10 mouse cellular contexts compared by ENCODE assay signal in the genomic region with DNA sequence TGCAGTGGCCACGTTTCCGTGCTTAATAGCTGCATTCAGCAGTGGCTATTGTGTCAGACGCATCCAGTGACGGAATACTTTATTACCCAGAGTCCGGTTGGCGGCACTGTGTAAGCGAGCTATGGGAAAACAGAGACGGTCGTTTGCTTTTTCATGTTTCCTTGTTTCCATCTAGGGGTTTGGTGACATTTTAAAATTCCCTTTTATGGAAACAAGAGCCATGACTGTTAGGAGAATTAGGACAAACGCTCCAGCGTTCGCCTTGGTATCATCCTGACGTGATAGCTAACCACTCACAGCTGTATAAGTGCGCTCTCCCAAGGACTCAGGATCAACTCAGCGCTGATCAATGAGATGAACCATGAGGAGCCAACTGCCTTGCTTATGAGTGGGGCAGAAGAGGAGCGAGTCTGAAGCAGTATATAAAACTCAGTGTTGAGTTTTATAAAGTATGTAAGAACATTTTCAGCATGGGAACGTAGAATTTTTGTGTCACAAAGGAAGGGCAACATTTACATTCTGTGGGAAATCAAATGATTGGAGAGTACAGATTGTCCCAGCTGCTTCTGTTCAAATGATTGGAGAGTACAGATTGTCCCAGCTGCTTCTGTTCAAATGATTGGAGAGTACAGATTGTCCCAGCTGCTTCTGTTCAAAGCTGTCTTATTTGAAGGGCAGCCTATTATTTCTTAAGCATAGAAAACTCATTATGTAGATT.
DNase-seq lines count a peak whose midpoint lies in the region; ATAC-seq and TF ChIP-seq lines count a peak whose summit lies in the region.
"Had no signal": no experiment of that assay in that cellular context is flagged by ENCODE, and none has a peak within 500 bp of the region (broad histone marks: within the 10 kb centered on the region; RNA-seq: fewer than 3 reads in every experiment).

No protein-coding gene starts in this region.

- peak overlapping the region; percentile 80 for H3K27ac ChIP-seq in lung, embryonic 16.5 days (ENCODE audit: low read length)
- H3K27ac ChIP-seq in intestine, embryonic 14.5 days (ENCODE audit: low read depth) = no peak overlapping the region
- H3K27ac ChIP-seq in stomach, embryonic 14.5 days (ENCODE audit: low read length) = peak overlapping the region; percentile 48; the same call in 1 of the 2 replicates
- H3K27ac ChIP-seq in left cerebral cortex, adult 2 months = no peak overlapping the region
- H3K27ac ChIP-seq: macrophage had no signal

- H3K9me3 ChIP-seq in lung, embryonic 16.5 days (ENCODE audit: control insufficient read depth, low read length) = no peaks in the 10 kb centered on the region; the same call in 1 of the 2 replicates
- no peaks in the 10 kb centered on the region for H3K9me3 ChIP-seq in intestine, embryonic 14.5 days (ENCODE audit: control insufficient read depth, low read length)
- no peaks in the 10 kb centered on the region for H3K9me3 ChIP-seq in stomach, embryonic 14.5 days (ENCODE audit: control insufficient read depth, low read depth, low read length)

- peaks cover 9% of the 10 kb centered on the region for H3K4me1 ChIP-seq in lung, embryonic 16.5 days (replicated peaks; ENCODE audit: control insufficient read depth, insufficient read depth, low read length)
- 0 out of 2 replicates have a peak, but pooled peaks cover 11% of the 10 kb centered on the region for H3K4me1 ChIP-seq in intestine, embryonic 14.5 days (replicated peaks; ENCODE audit: control insufficient read depth, insufficient read depth, low read length)
- 0 out of 2 replicates have a peak, but pooled peaks cover 3% of the 10 kb centered on the region for H3K4me1 ChIP-seq in stomach, embryonic 14.5 days (ENCODE audit: control insufficient read depth, insufficient read depth, low read length)

- H3K27me3 ChIP-seq in lung, embryonic 16.5 days (ENCODE audit: control insufficient read depth, insufficient read depth, low read depth, low read length) = no peaks in the 10 kb centered on the region
- H3K27me3 ChIP-seq in intestine, embryonic 14.5 days (replicated peaks; ENCODE audit: control insufficient read depth, insufficient read depth, low read length) = no peaks in the 10 kb centered on the region
- no peaks in the 10 kb centered on the region for H3K27me3 ChIP-seq in stomach, embryonic 14.5 days (ENCODE audit: control insufficient read depth, insufficient read depth, low read length)

- no peak for DNase-seq in frontal cortex, postnatal 36 days (ENCODE audit: low spot score in 2 of 2)
- no peak for DNase-seq in lung, adult 18-20 months
- no peak for DNase-seq in intestine, embryonic 14.5 days (ENCODE audit: low spot score)
- DNase-seq in thymus, postnatal 0 days (ENCODE audit: low spot score) = no peak
- no peak for DNase-seq in left cerebral cortex, adult 2 months (ENCODE audit: extremely low spot score in 1 of 2, low spot score in 2 of 2)
- DNase-seq: heart, postnatal 4 days had no signal

- 0 out of 2 replicates have a peak overlapping the region, but pooled peaks have one; percentile 3 for H3K9ac ChIP-seq in lung, embryonic 16.5 days (ENCODE audit: low read length)
- no peak overlapping the region for H3K9ac ChIP-seq in intestine, embryonic 14.5 days (ENCODE audit: low read length)
- no peak overlapping the region for H3K9ac ChIP-seq in stomach, embryonic 14.5 days (replicated peaks; ENCODE audit: low read depth, low read length)

- intact Hi-C loops in left cerebral cortex, adult 2 months (cut with DNase I) = no loop called here

- WGBS in lung, embryonic 16.5 days = 41% methylated on average over 17 of the region's 17 CpGs
- 46% methylated on average over 17 of the region's 17 CpGs for WGBS in intestine, embryonic 14.5 days
- 57% methylated on average over 17 of the region's 17 CpGs for WGBS in stomach, embryonic 14.5 days

- no peak for TF ChIP-seq CTCF in left cerebral cortex, adult 2 months (IDR thresholded peaks at IDR 0.05)

- peak; percentile 48; the same call in 1 of the 2 replicates for ATAC-seq in frontal cortex, adult (ENCODE audit: low TSS enrichment)
- peak; percentile 90 for ATAC-seq in lung, embryonic 16.5 days (ENCODE audit: low read depth)
- ATAC-seq in intestine, embryonic 14.5 days (replicated peaks; ENCODE audit: low FRiP score, low TSS enrichment, low read depth) = no peak
- ATAC-seq in stomach, embryonic 14.5 days (ENCODE audit: insufficient number of reproducible peaks, insufficient read depth, low FRiP score, low read depth) = 0 out of 2 replicates have a peak, but pooled peaks have one; percentile 42

- H3K36me3 ChIP-seq in lung, embryonic 16.5 days (ENCODE audit: control insufficient read depth, insufficient read depth, low read length) = peaks cover 2% of the 10 kb centered on the region; the same call in 1 of the 2 replicates
- no peaks in the 10 kb centered on the region for H3K36me3 ChIP-seq in intestine, embryonic 14.5 days (ENCODE audit: control insufficient read depth, insufficient read depth, low read length)
- no peaks in the 10 kb centered on the region for H3K36me3 ChIP-seq in stomach, embryonic 14.5 days (ENCODE audit: control insufficient read depth, insufficient read depth, low read length)

- peak overlapping the region; percentile 17; the same call in 1 of the 2 replicates for H3K4me2 ChIP-seq in lung, embryonic 16.5 days (ENCODE audit: low read depth, low read length)
- H3K4me2 ChIP-seq in intestine, embryonic 14.5 days (ENCODE audit: low read length) = 0 out of 2 replicates have a peak overlapping the region, but pooled peaks have one; percentile 9
- no peak overlapping the region for H3K4me2 ChIP-seq in stomach, embryonic 14.5 days (replicated peaks; ENCODE audit: low read depth, low read length)

- no peak overlapping the region for H3K4me3 ChIP-seq in lung, embryonic 16.5 days (ENCODE audit: low read length)
- no peak overlapping the region for H3K4me3 ChIP-seq in intestine, embryonic 14.5 days (ENCODE audit: low read depth, low read length)
- H3K4me3 ChIP-seq in stomach, embryonic 14.5 days (ENCODE audit: low read depth, low read length) = no peak overlapping the region
- H3K4me3 ChIP-seq in left cerebral cortex, adult 2 months = no peak overlapping the region

Comparison
In these comparisons a context has a peak if more than half of its experiments do, and no peak if none do; other contexts are left out.
1. H3K27ac ChIP-seq: peak in lung, embryonic 16.5 days (single experiment) and stomach, embryonic 14.5 days (single experiment); none in intestine, embryonic 14.5 days (single experiment) and left cerebral cortex, adult 2 months (single experiment).